Mouse (Mus musculus): ENCODE results near the gene Arhgef3. TPM values are rescaled to one million over a fixed set of nuclear protein-coding genes. Genes with fewer than 3 reads are reported as not detected.
"Not testable (repeated sequence)": the region's sequence is repeated elsewhere in the genome, so short reads cannot be mapped to it uniquely, and the experiment has no call there.

The Arhgef3 gene
- polyA plus RNA-seq, 1 experiment, result 40.2 TPM

DNA sequence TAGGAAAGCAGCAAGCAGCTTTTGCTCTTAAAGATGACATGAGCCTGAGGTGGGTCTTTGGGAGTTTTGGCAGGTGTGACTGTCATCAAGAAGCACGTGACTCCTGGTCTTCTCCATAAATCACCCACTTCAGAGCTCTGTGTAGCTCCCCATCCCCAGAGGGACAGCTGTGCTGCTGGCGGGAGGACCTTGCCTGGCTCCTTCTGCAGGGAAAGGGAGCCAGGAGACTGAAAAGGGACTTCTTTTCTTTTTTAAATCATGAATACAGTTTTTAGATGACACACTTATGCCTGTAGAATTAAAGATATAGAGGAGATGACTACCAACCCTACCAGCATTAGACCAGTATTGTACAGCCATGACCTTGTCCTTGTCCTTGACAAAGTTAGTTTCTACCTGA is 113.6 kb downstream of the Arhgef3 start:
- DNase-seq (ENCODE audit: extremely low spot score in 1 of 2, low spot score in 1 of 2), result peak; percentile 17 to 47

DNA sequence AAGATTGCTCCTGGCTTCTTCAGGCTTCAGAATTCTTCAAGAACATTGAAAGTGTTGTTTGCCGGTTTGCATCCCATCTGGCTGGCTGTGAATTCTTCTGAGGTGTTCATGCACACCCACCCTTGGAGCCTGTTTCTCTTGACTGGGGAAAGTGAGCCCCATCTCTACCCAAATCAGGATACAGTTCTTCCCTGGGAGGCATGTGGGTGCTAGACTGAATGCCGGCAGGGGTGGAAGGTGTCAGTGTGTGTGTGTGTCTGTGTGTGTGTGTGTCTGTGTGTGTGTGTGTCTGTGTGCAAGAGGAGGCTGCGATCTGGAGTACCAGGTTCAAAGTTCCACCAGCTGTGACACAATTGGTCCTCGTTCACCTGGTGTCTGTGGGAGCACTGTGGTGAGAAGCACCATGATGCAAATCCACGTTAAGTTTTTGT is 114.3 kb downstream of the Arhgef3 start:
- DNase-seq (ENCODE audit: extremely low spot score in 1 of 2, low spot score in 1 of 2), result peak; percentile 83 to 86

- no peak for DNase-seq (ENCODE audit: extremely low spot score in 1 of 2, low spot score in 1 of 2)
These were observed 114.9 kb downstream of the Arhgef3 start for GRCm38 (mm10) chr14:27229441-27230147.

DNA sequence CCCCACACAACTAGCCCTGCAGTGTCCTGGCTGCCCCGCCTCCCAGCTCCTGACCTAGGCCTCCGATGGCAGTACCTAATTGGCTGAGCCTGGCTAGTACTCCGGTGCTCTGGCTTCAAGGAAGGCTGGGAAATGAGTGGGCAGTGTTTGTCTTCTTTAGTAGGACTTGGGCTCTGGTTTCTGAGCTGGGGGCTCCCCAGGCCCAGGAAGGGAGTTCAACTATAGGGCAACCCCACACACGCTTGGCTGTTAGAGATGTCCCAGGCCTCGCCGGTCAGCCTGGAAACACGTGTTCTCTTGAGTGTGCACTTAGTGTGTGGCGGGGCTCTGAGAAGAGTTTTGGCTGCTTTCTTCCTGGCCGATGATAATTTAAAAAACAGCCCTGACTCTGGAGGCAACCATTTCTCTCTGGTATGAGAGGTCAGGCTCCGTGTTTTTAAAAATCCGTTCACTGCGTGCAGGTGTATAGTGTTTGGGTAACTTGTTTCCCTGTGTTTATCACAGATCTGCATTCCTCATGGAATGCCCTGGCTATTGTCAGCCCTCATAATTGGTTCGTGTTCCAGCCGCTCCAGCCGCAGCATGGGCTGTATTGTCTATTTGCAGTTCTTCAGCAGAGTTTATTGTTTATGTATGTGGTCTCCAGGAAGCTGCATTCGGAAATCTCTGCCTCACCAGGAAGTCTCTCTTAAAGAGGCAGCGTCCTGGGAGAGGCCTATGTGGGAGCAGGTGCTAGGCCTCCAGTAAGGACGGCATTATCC is 115.7 kb downstream of the Arhgef3 start:
- no peak for DNase-seq (ENCODE audit: extremely low spot score in 1 of 2, low spot score in 1 of 2)

DNA sequence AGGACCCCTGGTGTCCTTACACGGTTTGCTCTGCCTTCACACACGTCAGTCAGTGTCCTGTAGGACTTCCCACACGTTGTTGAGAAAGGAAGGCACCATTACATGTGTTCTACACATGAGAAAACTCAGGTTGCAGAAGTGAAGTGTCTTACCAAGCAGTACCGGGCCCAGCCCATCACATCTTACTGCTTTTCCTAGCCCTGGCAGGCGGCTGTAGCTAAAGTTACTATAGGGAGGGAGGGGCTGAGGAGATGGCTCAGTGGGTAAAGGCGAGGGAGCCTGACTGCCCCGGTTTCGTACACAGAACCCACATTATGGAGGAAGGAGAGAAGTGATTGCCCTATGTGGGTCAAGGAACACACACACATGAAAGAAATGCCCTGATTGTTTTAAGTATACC is 116.8 kb downstream of the Arhgef3 start:
- DNase-seq (ENCODE audit: extremely low spot score in 1 of 2, low spot score in 1 of 2), result no peak

- DNase-seq (ENCODE audit: extremely low spot score in 1 of 2, low spot score in 1 of 2), result no peak
These were observed 117.5 kb downstream of the Arhgef3 start for GRCm38 (mm10) chr14:27231974-27232780.

DNA sequence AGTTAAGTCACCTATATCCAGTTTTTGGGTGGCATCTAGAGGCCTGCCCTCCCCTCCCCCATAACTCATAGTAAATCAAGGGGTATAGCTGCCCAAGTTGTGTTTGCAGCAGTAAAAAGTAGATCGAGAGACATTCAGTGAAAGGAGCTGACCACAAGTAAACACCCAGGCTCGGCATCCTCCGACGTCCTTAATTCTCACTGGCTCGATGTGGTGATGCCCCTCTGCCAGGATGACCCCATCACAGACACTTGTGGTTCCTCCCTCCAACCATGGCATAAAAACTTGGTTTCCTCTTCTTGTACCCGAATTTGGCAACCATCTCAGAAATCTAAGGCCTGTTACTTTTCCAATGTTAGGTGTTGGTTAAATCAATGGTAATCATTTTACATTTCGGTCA is 118.4 kb downstream of the Arhgef3 start:
- DNase-seq (ENCODE audit: extremely low spot score in 1 of 2, low spot score in 1 of 2), result no peak

DNA sequence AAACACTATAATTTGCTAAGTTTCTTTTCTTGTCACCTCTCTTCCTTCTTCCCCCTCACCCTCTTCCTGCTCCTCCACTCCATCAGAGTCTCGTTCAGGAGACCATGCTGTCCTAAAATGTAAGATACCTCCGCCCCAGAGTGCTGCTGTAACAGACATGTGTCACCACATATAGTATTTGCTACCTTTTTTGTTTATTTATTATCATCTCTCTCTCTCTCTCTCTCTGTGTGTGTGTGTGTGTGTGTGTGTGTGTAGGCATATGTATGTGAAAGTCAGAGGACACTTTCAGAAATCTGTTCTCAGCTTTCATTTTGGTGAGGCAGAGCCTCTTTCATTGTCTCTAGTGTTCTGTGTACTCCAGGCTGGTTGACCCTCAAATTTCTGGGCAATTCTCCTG is 119.0 kb downstream of the Arhgef3 start:
- no peak for DNase-seq (ENCODE audit: extremely low spot score in 1 of 2, low spot score in 1 of 2)

DNA sequence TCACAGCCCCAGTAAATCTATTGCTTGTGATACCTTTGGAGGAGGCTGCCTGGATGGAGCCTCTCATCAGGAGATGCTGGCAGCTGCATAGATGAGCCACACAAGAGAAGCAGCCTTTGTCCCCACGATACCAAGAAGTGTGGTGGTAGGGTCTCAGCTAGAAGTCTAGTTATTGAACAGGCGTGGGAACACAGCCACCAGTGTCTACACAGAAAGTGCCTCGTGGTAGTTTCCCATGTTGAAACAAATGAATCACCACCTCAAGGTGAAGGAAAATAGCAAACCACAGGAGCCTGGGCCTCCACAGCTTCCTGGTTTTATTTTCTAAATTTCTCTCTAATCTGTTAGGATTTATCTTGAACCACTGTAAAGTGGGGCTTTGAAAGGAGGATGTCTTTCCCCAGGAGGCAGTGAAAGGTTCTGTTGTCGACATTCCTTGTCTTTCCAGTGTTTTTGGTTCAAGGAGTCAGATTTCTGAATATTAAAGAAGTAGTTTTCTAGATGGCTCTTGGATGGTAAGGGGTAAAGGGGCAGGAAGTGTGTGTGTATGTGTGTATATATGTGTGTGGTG is 119.7 kb downstream of the Arhgef3 start:
- no peak for DNase-seq (ENCODE audit: extremely low spot score in 1 of 2, low spot score in 1 of 2)

DNA sequence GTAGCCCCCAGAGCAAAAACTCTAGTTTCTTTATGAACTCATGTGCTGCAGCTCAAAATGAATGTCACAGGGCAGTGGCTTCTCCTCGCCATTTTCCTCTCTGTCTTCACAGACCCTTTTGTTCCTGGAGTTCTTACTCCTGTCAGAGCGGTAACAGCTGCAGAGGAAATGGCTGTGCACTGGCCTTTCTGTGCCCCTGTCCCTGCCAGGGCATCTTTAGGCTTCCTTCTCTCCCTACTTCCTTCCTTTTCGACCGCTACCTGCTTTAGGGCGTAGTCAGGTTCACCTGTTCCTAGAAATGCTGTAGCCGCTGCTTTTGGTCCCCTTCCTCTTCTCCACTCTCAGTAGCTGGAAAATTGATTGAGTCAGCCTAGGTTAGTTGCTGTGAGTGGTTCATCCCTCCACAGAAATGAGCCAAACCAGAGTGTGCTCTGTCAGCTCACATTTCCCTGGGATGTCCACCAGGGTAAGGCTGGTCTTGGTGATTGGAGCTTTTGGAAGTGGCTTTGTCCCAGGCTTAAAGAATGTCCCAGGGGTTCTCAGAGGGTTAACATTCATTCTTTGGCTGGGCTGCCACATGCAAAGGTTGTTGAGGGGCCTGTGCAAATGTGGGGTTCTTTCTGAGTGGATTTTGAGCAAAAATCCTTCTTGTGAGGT is 121.3 kb downstream of the Arhgef3 start:
- no peak for DNase-seq (ENCODE audit: extremely low spot score in 1 of 2, low spot score in 1 of 2)

GRCm38 (mm10) chr14:27237522-27238187 is 123.0 kb downstream of the Arhgef3 start:
- no peak for DNase-seq (ENCODE audit: extremely low spot score in 1 of 2, low spot score in 1 of 2)

DNA sequence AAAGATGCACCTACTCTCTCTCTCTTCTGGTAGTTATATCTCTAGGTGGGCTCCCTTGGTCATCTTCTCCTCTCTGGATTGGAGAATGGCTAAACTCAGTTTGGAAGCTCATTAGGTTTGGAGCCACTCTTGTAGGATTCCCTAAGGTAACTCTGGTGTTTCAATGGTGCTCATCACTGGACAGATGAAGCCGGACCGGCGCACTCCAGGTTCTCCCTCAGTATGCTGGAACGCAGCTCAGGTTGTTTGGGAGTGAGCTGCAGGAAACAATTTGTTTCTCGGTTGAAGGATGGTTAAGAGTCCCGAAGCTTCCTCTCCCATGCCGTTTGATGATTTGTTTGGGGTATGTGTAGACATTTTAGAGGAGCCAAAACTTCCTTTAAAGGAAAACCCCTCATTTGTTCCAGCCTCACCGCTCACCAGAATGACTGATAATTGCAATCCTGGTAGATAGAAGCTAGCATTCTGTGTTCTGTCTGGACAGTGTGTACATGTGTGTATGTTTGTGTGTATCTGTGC is 124.0 kb downstream of the Arhgef3 start:
- no peak for DNase-seq (ENCODE audit: extremely low spot score in 1 of 2, low spot score in 1 of 2)

GRCm38 (mm10) chr14:27239551-27240091 is 124.9 kb downstream of the Arhgef3 start:
- no peak for DNase-seq (ENCODE audit: extremely low spot score in 1 of 2, low spot score in 1 of 2)

DNA sequence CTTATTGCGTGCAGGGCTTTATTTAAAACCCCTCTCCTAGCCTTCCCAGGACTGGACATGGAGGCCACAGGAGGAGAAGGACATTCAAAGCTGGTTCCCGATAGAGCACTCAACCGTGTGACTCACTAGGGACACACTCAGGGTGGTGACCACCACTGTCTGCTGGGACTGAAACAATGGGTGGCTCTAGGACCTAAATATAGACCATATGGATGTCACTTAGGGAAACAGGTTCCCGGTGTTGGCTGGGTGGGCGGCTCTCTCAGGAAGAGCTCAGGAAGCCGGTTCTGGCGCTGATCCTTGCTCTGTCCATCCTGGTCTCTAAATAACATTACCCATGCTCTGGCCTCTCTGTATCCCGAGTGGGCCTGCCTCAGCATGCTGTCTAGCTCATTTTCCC is 127.6 kb downstream of the Arhgef3 start:
- no peak for DNase-seq (ENCODE audit: extremely low spot score in 1 of 2, low spot score in 1 of 2)

DNA sequence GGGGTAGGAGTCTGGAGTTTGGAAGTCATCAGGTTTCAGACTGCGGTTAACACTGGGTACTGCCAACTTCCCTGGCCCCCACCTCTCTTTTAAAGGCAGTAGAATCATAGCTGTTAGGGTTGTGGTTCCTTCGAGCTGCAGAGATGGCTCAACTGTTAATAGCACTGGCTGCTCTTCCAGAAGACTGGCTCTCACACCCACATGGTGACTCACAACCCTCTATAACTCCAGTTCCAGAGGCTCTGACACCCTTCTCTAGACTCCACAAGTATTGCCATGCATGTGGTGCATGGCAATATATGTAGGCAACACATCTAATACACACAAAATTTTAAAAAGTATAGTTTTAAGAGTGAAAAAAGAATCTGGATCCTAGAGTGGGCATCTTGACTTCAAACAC is 128.1 kb downstream of the Arhgef3 start:
- peak in 1 of 2 experiments; percentile 33 for DNase-seq (ENCODE audit: extremely low spot score in 1 of 2, low spot score in 1 of 2)

DNA sequence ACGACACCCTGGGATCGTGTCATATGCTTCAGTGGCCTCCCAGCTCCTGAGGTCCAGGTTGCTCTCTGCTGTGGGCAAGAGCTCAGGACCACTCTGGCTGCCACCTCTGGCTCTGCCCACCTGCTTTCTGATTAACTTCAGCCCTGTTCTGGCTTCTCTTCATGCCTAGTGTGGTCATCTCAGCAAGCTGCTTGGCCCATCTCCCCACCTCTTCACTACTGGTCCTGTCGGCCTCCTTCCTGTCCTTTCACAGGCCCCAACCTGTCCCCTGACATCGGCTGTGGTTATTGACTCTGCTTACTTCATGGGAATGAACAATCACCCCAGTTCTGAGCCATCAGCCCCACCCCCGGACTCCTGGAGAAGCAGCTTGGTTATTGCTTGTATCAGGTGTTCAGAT is 128.9 kb downstream of the Arhgef3 start:
- DNase-seq (ENCODE audit: extremely low spot score in 1 of 2, low spot score in 1 of 2), result no peak

GRCm38 (mm10) chr14:27244898-27245297 is 130.2 kb downstream of the Arhgef3 start:
- DNase-seq (ENCODE audit: extremely low spot score in 1 of 2, low spot score in 1 of 2), result no peak

DNA sequence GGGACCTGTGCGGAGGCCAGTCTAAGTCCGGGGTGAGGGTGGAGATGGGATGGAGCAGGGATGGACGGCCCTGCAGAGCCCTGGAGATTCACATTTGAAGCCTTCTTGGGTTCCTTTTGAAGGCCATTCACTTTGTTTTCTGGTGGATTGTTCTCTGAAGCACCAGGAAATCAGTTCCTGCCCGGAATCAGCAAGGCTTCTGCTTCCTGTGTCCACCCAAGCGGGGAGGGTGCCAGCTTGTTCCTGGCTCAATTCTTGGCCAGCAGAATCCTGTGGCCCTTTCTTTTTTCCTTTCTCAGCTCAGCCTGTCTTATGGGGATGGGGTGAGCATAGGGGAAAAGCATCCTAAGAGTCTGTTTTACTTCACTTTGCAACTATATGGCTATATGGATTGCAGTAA is 131.7 kb downstream of the Arhgef3 start:
- DNase-seq (ENCODE audit: extremely low spot score in 1 of 2, low spot score in 1 of 2), result no peak

DNA sequence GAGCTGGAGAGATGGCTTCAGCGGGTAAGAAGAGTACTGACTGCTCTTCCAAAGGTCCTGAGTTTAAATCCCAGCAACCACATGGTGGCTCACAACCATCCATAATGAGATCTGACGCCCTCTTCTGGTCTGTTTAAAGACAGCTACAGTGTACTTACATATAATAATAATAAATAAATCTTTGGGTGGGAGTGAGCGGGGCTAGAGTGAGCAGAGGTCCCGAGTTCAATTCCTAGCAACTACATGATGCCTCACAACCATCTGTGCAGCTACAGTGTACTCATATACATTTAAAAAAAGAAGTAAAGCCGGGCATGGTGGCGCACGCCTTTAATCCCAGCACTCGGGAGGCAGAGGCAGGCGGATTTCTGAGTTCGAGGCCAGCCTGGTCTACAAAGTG is 132.2 kb downstream of the Arhgef3 start:
- not testable (repeated sequence) for DNase-seq (ENCODE audit: extremely low spot score in 1 of 2, low spot score in 1 of 2)

Measured in frontal cortex, adult 2 months (tissue).